Mouse (Mus musculus): Measurements from ENCODE around the gene Limch1.

DNA sequence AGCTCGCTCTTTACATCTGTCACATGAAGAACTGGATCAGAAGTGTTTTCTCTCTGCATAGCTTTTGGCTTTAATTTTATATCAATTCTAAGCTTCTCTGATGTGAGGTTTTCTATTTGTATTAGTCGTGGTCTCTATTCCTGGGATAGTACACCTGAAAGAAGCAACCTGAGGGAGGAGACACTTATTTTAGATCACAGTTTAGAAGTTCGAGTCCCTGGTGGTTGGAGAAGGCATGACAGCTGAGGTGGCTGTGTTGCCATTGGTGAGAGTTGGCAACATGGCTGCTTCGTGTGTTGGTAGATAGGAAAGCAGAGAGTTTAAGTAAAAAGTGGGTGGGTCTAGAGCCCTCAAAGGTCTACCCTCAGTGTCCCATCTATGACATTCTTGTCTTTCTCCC is 91.3 kb downstream of the Limch1 start:
- no peak for TF ChIP-seq POLR2A (IDR thresholded peaks at IDR 0.05; ENCODE audit: extremely low read depth, insufficient read depth, low read length)
- TF ChIP-seq CTCF (IDR thresholded peaks at IDR 0.05; ENCODE audit: low read depth, low read length), result no peak
